ENCODE assay signal across 10 mouse cellular contexts in genomic region chr14:22089866-22090470, GRCm38 (mm10).
DNase-seq lines count a peak whose midpoint lies in the region; ATAC-seq and TF ChIP-seq lines count a peak whose summit lies in the region.
"Had no signal": no experiment of that assay in that cellular context is flagged by ENCODE, and none has a peak within 500 bp of the region (broad histone marks: within the 10 kb centered on the region; RNA-seq: fewer than 3 reads in every experiment).

No protein-coding gene starts in this region.

- DNase-seq in neural tube, embryonic 10.5 days (ENCODE audit: extremely low spot score, low spot score), result no peak
- DNase-seq in kidney, adult 11 months, result peak; percentile 38
- peak; percentile 61 for DNase-seq in lung, embryonic 14.5 days
- no peak for DNase-seq in right cerebral cortex, postnatal 25 days
- DNase-seq in ovary, postnatal 36 days (ENCODE audit: low spot score), result no peak
- DNase-seq in ovary, postnatal 14 days (ENCODE audit: low spot score), result no peak
- DNase-seq: adrenal gland, postnatal 10 days; cerebellum, postnatal 14 days had no signal

- peaks cover 46% of the 10 kb centered on the region for H3K4me1 ChIP-seq in neural tube, embryonic 13.5 days (replicated peaks)
- H3K4me1 ChIP-seq in lung, embryonic 14.5 days (ENCODE audit: insufficient read depth), result peaks cover 41% of the 10 kb centered on the region

- H3K4me3 ChIP-seq in neural tube, embryonic 13.5 days, result no peak overlapping the region
- no peak overlapping the region for H3K4me3 ChIP-seq in lung, embryonic 14.5 days (ENCODE audit: low read depth, low read length)

- no peaks in the 10 kb centered on the region for H3K27me3 ChIP-seq in neural tube, embryonic 13.5 days
- H3K27me3 ChIP-seq in lung, embryonic 14.5 days (ENCODE audit: insufficient read depth, low read length), result no peaks in the 10 kb centered on the region

- no peak overlapping the region for H3K9ac ChIP-seq in neural tube, embryonic 13.5 days
- no peak overlapping the region for H3K9ac ChIP-seq in lung, embryonic 14.5 days

- H3K36me3 ChIP-seq in neural tube, embryonic 13.5 days, result no peaks in the 10 kb centered on the region
- H3K36me3 ChIP-seq in lung, embryonic 14.5 days (ENCODE audit: insufficient read depth), result no peaks in the 10 kb centered on the region

- H3K4me2 ChIP-seq in neural tube, embryonic 13.5 days, result no peak overlapping the region
- peak overlapping the region; percentile 23; the same call in 1 of the 2 replicates for H3K4me2 ChIP-seq in lung, embryonic 14.5 days

- 0 out of 2 replicates have a peak, but pooled peaks cover 2% of the 10 kb centered on the region for H3K9me3 ChIP-seq in neural tube, embryonic 13.5 days
- H3K9me3 ChIP-seq in lung, embryonic 14.5 days (ENCODE audit: low read depth, low read length), result peaks cover 8% of the 10 kb centered on the region; the same call in 1 of the 2 replicates

- ATAC-seq in neural tube, embryonic 13.5 days (ENCODE audit: low read depth), result no peak
- ATAC-seq in lung, embryonic 14.5 days (ENCODE audit: insufficient read depth), result no peak
- ATAC-seq: forebrain, embryonic 14.5 days had no signal

- peak overlapping the region; percentile 14 for H3K27ac ChIP-seq in neural tube, embryonic 13.5 days (replicated peaks)
- peak overlapping the region; percentile 13; the same call in 1 of the 2 replicates for H3K27ac ChIP-seq in lung, embryonic 14.5 days (ENCODE audit: low read depth)

- 26% methylated on average over 8 of the region's 8 CpGs for WGBS in neural tube, embryonic 13.5 days
- 32% methylated on average over 8 of the region's 8 CpGs for WGBS in lung, embryonic 14.5 days

- TF ChIP-seq CTCF in lung, embryonic 14.5 days (IDR thresholded peaks at IDR 0.05; ENCODE audit: low read depth), result no peak

Comparison
In these comparisons a context has a peak if more than half of its experiments do, and no peak if none do; other contexts are left out.
1. DNase-seq: peak in kidney, adult 11 months (single experiment) and lung, embryonic 14.5 days (single experiment); none in neural tube, embryonic 10.5 days (single experiment), right cerebral cortex, postnatal 25 days (single experiment), ovary, postnatal 36 days (single experiment) and ovary, postnatal 14 days (single experiment).